Mouse (Mus musculus): ENCODE data around the gene Zfp326. TPM values are rescaled to one million over a fixed set of nuclear protein-coding genes. Genes with fewer than 3 reads are reported as not detected.

Zfp326 gene
- polyA plus RNA-seq, 1 experiment from 2014 or later: 45.8 TPM

DNA sequence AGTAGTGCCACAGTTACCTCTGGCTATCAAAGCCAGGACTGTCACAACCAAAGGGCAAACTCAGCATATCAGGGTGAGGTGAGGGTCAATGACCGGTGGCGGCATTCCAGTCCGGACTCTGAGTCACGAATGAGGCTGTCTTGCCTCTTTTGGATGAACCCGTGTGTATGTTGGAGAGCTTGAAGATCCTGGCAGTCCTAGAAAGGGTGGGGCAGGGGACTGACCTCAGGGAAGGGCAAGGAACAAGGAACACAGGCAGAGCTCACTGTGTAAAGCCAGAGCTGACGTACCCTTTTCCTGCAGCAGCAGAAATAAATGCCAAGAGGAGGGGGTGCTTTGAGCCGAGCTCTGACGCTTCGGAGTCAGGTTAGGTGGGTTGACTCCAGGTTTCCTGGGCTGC, 40.4 kb upstream of the Zfp326 start:
- Histone ChIP-seq H3K27me3 (ENCODE audit: insufficient read depth, low read length) (no peaks in the 10 kb centered on the region), H3K4me3 (ENCODE audit: low read depth, low read length) (no peak overlapping the region), H3K27ac (ENCODE audit: low read depth) (peak overlapping the region; percentile 56; the same call in 1 of the 2 replicates), H3K9me3 (ENCODE audit: low read depth, low read length) (no peaks in the 10 kb centered on the region), H3K4me1 (ENCODE audit: insufficient read depth) (0 out of 2 replicates have a peak, but pooled peaks cover 5% of the 10 kb centered on the region), H3K36me3 (ENCODE audit: insufficient read depth) (no peaks in the 10 kb centered on the region), H3K4me2 (peak overlapping the region; percentile 23; the same call in 1 of the 2 replicates), H3K9ac (no peak overlapping the region)
- ATAC-seq (ENCODE audit: insufficient read depth) (peak; percentile 70), DNase-seq (peak; percentile 39)
- no peak for TF ChIP-seq CTCF (IDR thresholded peaks at IDR 0.05; ENCODE audit: low read depth)
- 50% methylated on average over 9 of the region's 9 CpGs for WGBS

DNA sequence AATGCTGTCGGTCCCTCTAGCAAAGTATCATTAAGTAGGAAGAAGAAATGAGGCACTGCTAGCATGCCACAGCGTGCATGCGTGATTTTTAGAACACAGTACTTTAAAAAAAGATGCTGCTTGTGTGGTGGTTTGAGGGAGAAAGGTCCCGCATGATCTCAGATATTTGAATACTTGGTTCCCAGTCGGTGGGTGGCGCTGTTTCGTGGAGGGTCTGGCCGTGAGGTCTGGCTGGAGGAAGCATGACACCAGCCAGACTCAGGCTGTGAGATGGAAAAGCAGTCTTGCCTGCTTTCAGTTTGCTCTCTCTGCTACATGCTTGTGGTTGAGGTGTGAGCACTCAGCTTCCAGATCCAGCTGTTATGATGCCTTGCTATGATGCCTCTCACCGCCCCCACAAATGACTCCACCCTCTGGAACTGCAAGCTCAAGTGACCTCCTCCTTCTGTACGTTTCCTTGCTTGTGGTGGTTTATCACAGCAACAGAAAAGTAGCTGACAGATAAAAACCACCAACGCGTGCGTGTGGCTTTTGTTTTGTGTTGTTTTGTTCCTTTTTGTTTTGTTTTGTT, 36.5 kb upstream of the Zfp326 start:
- DNase-seq (no peak), ATAC-seq (ENCODE audit: insufficient read depth) (no peak)
- 67% methylated on average over 13 of the region's 13 CpGs for WGBS
- Histone ChIP-seq H3K9me3 (ENCODE audit: low read depth, low read length) (no peaks in the 10 kb centered on the region), H3K27me3 (ENCODE audit: insufficient read depth, low read length) (no peaks in the 10 kb centered on the region), H3K27ac (ENCODE audit: low read depth) (no peak overlapping the region), H3K9ac (no peak overlapping the region), H3K4me2 (no peak overlapping the region), H3K4me1 (ENCODE audit: insufficient read depth) (0 out of 2 replicates have a peak, but pooled peaks cover 5% of the 10 kb centered on the region), H3K36me3 (ENCODE audit: insufficient read depth) (no peaks in the 10 kb centered on the region), H3K4me3 (ENCODE audit: low read depth, low read length) (no peak overlapping the region)
- no peak for TF ChIP-seq CTCF (IDR thresholded peaks at IDR 0.05; ENCODE audit: low read depth)

GRCm38 (mm10) chr5:105844044-105844753, 32.2 kb upstream of the Zfp326 start:
- Histone ChIP-seq H3K36me3 (ENCODE audit: insufficient read depth) (no peaks in the 10 kb centered on the region), H3K4me1 (ENCODE audit: insufficient read depth) (peaks cover 4% of the 10 kb centered on the region), H3K9me3 (ENCODE audit: low read depth, low read length) (no peaks in the 10 kb centered on the region), H3K27ac (ENCODE audit: low read depth) (no peak overlapping the region), H3K4me3 (ENCODE audit: low read depth, low read length) (no peak overlapping the region), H3K4me2 (no peak overlapping the region), H3K27me3 (ENCODE audit: insufficient read depth, low read length) (no peaks in the 10 kb centered on the region), H3K9ac (no peak overlapping the region)
- 79% methylated on average over 10 of the region's 10 CpGs for WGBS
- no peak for ATAC-seq (ENCODE audit: insufficient read depth)
- TF ChIP-seq CTCF (IDR thresholded peaks at IDR 0.05; ENCODE audit: low read depth): no peak
- DNase-seq: no peak

DNA sequence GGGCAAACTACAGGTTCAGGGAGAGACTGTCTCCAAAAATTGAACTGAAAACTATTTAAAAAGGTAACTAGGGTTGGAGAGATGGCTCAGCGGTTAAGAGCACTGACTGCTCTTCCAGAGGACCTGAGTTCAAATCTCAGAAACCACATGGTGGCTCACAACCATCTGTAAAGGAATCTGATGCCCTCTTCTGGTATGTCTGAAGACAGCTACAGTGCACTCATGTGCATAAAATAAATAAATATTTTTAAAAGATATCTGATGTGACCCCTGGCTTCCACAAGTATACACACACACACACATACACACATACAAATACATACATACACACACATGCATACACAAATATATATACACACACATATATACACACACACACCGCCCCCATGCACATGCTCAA, 31.3 kb upstream of the Zfp326 start:
- no peak for ATAC-seq (ENCODE audit: insufficient read depth)
- 88% methylated on average over 2 of the region's 2 CpGs for WGBS
- no peak overlapping the region for H3K9ac ChIP-seq

DNA sequence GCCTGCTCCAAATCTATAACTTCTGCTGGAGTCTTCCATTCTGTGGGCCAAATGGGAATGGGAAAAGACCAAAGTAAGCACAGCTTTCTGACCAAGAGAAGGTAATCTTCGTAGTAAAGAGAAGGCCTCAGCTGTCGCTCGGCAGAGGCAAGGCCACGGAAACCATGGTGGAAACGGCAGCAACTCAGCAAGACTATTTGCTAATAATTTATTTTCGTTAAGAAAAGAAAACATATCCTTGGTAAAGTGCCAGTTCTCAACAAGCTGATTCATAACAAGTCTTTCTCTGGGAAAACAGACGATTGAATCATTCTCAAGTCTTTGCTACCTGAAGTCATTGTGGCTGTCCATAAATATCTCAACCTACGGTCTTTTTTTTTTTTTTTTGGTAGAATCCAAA, 28.6 kb upstream of the Zfp326 start:
- WGBS: 64% methylated on average over 8 of the region's 8 CpGs
- no peak overlapping the region for H3K4me3 ChIP-seq (ENCODE audit: low read depth, low read length)
- H3K27me3 ChIP-seq (ENCODE audit: insufficient read depth, low read length): no peaks in the 10 kb centered on the region
- TF ChIP-seq CTCF (IDR thresholded peaks at IDR 0.05; ENCODE audit: low read depth): no peak
- ATAC-seq (ENCODE audit: insufficient read depth) (no peak), DNase-seq (no peak)
- no peak overlapping the region for H3K9ac ChIP-seq
- H3K9me3 ChIP-seq (ENCODE audit: low read depth, low read length): no peaks in the 10 kb centered on the region
- H3K36me3 ChIP-seq (ENCODE audit: insufficient read depth): no peaks in the 10 kb centered on the region
- peaks cover 11% of the 10 kb centered on the region for H3K4me1 ChIP-seq (ENCODE audit: insufficient read depth)
- no peak overlapping the region for H3K4me2 ChIP-seq
- no peak overlapping the region for H3K27ac ChIP-seq (ENCODE audit: low read depth)

More for the DNA sequence above, 31.3 kb upstream of the Zfp326 start:
- no peak overlapping the region for H3K27ac ChIP-seq (ENCODE audit: low read depth)
- no peak for DNase-seq
- H3K27me3 ChIP-seq (ENCODE audit: insufficient read depth, low read length): no peaks in the 10 kb centered on the region
- TF ChIP-seq CTCF (IDR thresholded peaks at IDR 0.05; ENCODE audit: low read depth): no peak
- no peak overlapping the region for H3K4me3 ChIP-seq (ENCODE audit: low read depth, low read length)
- H3K4me1 ChIP-seq (ENCODE audit: insufficient read depth): peaks cover 11% of the 10 kb centered on the region
- no peaks in the 10 kb centered on the region for H3K9me3 ChIP-seq (ENCODE audit: low read depth, low read length)
- no peaks in the 10 kb centered on the region for H3K36me3 ChIP-seq (ENCODE audit: insufficient read depth)
- no peak overlapping the region for H3K4me2 ChIP-seq

- WGBS: 66% methylated on average over 4 of the region's 4 CpGs
- ATAC-seq (ENCODE audit: insufficient read depth): peak; percentile 47; the same call in 1 of the 2 replicates
- no peaks in the 10 kb centered on the region for H3K36me3 ChIP-seq (ENCODE audit: insufficient read depth)
- no peak overlapping the region for H3K4me3 ChIP-seq (ENCODE audit: low read depth, low read length)
- H3K4me2 ChIP-seq: no peak overlapping the region
- no peaks in the 10 kb centered on the region for H3K9me3 ChIP-seq (ENCODE audit: low read depth, low read length)
- peaks cover 11% of the 10 kb centered on the region for H3K4me1 ChIP-seq (ENCODE audit: insufficient read depth)
- no peak overlapping the region for H3K27ac ChIP-seq (ENCODE audit: low read depth)
- TF ChIP-seq CTCF (IDR thresholded peaks at IDR 0.05; ENCODE audit: low read depth): no peak
- no peak overlapping the region for H3K9ac ChIP-seq
- no peaks in the 10 kb centered on the region for H3K27me3 ChIP-seq (ENCODE audit: insufficient read depth, low read length)
- no peak for DNase-seq
These were observed 27.1 kb upstream of the Zfp326 start for GRCm38 (mm10) chr5:105849222-105849621.

DNA sequence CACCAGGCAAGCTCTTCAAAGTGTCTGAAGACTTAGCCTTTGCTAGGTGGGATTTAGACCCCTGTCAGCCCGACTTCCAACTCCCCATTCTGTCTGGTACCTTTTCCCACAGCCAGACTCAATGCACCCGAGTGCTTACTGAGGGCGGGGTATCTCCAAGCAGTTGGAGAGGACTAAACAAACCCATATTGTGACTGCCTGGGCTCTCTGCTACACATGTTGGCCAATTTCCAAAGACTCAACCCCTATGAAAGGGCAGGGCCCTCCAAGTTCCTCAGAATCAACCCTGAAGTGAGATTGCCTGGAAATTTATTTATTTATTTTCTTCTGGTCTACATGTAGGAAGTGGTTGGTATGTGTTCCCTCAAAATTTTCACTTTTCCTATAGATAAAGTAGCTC, 26.7 kb upstream of the Zfp326 start:
- Histone ChIP-seq H3K36me3 (ENCODE audit: insufficient read depth) (no peaks in the 10 kb centered on the region), H3K4me1 (ENCODE audit: insufficient read depth) (peaks cover 11% of the 10 kb centered on the region), H3K27me3 (ENCODE audit: insufficient read depth, low read length) (no peaks in the 10 kb centered on the region), H3K4me3 (ENCODE audit: low read depth, low read length) (no peak overlapping the region), H3K27ac (ENCODE audit: low read depth) (no peak overlapping the region), H3K9ac (no peak overlapping the region), H3K4me2 (no peak overlapping the region), H3K9me3 (ENCODE audit: low read depth, low read length) (no peaks in the 10 kb centered on the region)
- 40% methylated on average over 3 of the region's 3 CpGs for WGBS
- DNase-seq (peak; percentile 54), ATAC-seq (ENCODE audit: insufficient read depth) (peak; percentile 31; the same call in 1 of the 2 replicates)
- no peak for TF ChIP-seq CTCF (IDR thresholded peaks at IDR 0.05; ENCODE audit: low read depth)

Measured in lung, embryonic 14.5 days (tissue).